Mouse (Mus musculus) G1E (cell line): ENCODE results near the gene Sfxn5.

ENCODE experiments used
- CTCF ChIP-seq: IDR thresholded peaks from 2 replicates; pipeline ENCODE4 v1.5.1; 2012; ENCODE audit warnings: low read depth, low read length, inconsistent platforms, mixed read lengths
- GATA1 ChIP-seq: IDR thresholded peaks from 2 replicates; pipeline ENCODE4 v1.6.1; 2012; ENCODE audit warnings: borderline replicate concordance, low read length, inconsistent platforms, mixed read lengths
- GATA2 ChIP-seq: IDR thresholded peaks from 2 replicates; pipeline ENCODE4 v1.6.1; 2012; ENCODE audit warnings: low read depth, low read length, inconsistent platforms, borderline replicate concordance
- POLR2AphosphoS5 ChIP-seq: IDR thresholded peaks from 2 replicates; pipeline ENCODE4 v1.6.1; 2012; ENCODE audit warnings: low read depth, low read length, inconsistent platforms; ENCODE audit not compliant: insufficient replicate concordance
- TAL1 ChIP-seq: conservative IDR thresholded peaks from 2 replicates; pipeline ENCODE4 v1.6.1; 2012; ENCODE audit warnings: low read depth, low read length, inconsistent platforms, mixed read lengths

DNA sequence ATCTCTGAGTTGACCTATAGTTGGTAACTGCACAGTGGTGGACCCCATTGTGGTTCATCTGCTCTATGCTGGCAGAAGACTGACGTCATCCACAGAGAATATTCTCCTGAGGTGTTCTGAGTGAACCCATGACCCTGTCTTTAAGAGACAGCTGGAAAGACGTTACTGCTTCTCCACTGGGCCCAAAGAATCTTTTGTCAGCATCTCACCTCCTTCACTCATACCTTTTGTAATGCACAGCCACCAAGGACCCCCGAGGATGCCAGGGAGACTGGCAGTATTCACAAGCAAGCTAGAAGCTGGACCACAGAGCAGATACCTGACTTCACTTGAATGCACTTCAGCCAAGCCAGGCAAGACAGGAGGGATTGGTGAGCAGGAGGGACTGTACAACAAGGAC, 2.1 kb upstream of the Sfxn5 start:
- no peak for TF ChIP-seq CTCF
- TF ChIP-seq POLR2AphosphoS5 = no peak
- TF ChIP-seq TAL1 = no peak
- TF ChIP-seq GATA1 = no peak
- TF ChIP-seq GATA2 = no peak
